Mouse (Mus musculus) Patski (cell line): ENCODE data around the gene Syn1. TPM values are rescaled to one million over a fixed set of nuclear protein-coding genes. Genes with fewer than 3 reads are reported as not detected.
A peak's percentile ranks its signal among the peaks of the same experiment; 100 is the strongest.

Source experiments
- ATAC-seq: fragments of 100-300 bp; one replicate; pipeline ENCODE4 v1.8.0; 2021
- CTCF ChIA-PET: fragments of 350-600 bp; sonication (Branson Sonifier 250); formaldehyde crosslinking; loops from one replicate; lab custom pipeline; 2022; ENCODE audit warnings: inconsistent platforms; lab: Charles Lee
- POLR2A ChIA-PET: fragments of 350-600 bp; sonication (Branson Sonifier 250); formaldehyde crosslinking; loops from one replicate; lab custom pipeline; 2022; ENCODE audit warnings: antibody characterized with exemption, inconsistent platforms; lab: Charles Lee
- DNase-seq: peaks from one replicate; pipeline ENCODE4 v3.0.0-alpha.2; 2011; ENCODE audit warnings: low read depth, low spot score
- H3K27me3 ChIP-seq: fragments of 371-371 bp; one replicate; pipeline ENCODE4 v1.5.1; 2021
- CTCF ChIP-seq: fragments of 100-300 bp; IDR thresholded peaks from one replicate; pipeline ENCODE4 v1.5.1; 2021
- in situ Hi-C: fragments of 300-500 bp; cut with MboI; formaldehyde crosslinking; loops from 3 replicates; pipeline ENCODE4 v1.11.1; 2018; ENCODE audit warnings: low pct_unique_long_range_greater_than_20kb, mixed read lengths
- polyA plus RNA-seq: library from polyadenylated mRNA; unstranded; gene quantifications from one replicate; pipeline ENCODE4 v1.2.3, GENCODE M21; 2021

Syn1 gene
- polyA plus RNA-seq, 1 experiment from 2014 or later, result 9.4 TPM

DNA sequence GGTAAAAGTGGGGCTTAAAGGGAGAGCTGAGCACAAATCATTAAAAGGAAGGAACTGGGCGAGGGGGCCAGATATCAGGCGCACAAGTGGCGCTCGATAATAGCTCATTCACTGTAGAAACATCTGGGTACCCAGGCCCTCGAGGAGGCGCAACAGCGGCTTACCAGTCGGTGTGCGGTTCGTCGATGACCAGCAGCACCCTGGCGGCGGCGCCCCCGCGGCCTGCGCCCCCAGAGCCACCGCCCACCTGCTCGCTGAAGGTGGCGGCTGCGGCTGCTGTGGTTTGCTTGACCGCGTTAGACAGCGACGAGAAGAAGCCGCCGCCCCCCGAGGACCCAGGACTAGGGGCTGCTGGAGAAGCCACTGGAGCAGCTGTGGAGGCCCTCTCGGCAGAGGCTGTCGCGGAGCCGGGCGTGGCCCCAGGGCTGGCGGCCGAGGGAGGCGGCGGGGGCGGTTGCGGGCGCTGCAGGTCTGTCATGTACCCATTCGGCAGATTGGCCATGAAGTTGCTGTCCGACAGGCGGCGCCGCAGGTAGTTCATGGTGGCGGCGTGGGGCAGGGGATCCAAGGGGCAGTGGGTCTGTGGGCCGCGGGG, 458 bp downstream of the Syn1 start:
- ChIA-PET POLR2A (no interaction called here), CTCF (no interaction called here)
- H3K27me3 ChIP-seq, result peaks cover 11% of the 10 kb centered on the region
- in situ Hi-C loops, result no loop called here
- ATAC-seq, result peak; percentile 12
- no peak for TF ChIP-seq CTCF
- DNase-seq, result no peak

DNA sequence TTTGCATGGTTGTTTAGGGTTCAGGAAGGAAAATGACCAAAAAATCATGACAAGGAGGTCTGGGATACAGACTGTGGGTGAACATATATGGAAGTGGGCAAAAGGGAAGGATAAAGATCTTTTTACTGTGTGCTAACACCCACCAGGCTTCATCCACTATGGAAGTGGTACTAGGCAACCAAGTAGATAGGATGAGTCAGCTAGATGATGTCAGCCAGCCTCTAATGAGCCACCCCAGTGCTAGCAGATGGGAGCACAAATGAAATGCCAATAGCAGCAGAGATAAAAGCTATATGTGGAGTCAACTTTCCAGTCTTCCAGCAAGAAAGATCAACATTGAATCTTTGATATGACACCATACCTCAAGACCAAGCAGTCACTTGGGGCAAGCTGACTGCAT, 5.7 kb downstream of the Syn1 start:
- TF ChIP-seq CTCF, result no peak
- in situ Hi-C loops, result no loop called here
- ATAC-seq (no peak), DNase-seq (no peak)
- ChIA-PET POLR2A (no interaction called here), CTCF (interaction anchor here (1.7 kb wide), 1 partner anchor 31 kb away, joined by 6 read pairs; no protein-coding TSS in a partner anchor)
- no peaks in the 10 kb centered on the region for H3K27me3 ChIP-seq

DNA sequence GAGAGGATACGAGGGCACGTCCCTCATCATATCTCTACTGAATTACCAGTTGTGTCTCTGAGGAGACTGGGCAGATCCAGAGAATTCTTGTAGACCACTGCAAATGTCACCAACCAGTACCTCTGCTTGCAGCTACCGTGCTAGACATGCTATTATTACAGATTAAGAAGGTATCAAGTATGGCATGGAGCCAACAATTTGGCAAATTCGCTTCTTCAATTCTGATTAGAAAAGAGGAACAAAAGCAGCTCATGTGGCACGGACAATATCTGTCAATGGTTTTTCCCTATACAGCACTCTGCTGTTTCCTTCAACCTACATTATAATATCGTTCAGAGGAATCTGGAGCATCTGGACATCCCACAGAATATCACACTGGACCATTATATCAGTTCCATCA, 7.1 kb downstream of the Syn1 start:
- ChIA-PET CTCF (interaction anchor here (1.7 kb wide), 1 partner anchor 32 kb away, joined by 6 read pairs; no protein-coding TSS in a partner anchor), POLR2A (no interaction called here)
- in situ Hi-C loops, result no loop called here
- DNase-seq (no peak), ATAC-seq (no peak)
- H3K27me3 ChIP-seq, result peaks cover 4% of the 10 kb centered on the region
- no peak for TF ChIP-seq CTCF

DNA sequence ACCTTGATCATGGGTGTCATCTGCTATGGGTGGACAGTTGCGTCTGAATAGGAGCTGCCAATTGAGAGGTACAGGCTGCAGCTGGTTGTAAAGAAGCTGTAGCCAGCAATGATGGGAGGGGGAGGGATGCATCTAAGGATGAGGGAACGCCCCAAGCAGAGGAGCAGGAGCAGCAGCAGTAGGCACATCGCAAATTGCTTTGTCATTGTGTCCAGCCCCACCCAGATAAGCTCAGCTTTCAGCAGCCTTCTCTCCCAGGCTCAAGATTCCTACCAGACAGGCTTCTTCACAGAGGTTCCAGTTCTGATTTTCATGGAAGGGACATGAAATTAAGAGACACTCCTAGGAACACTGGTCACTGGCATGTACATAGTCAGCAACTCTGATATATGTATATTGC, 10.7 kb downstream of the Syn1 start:
- peaks cover 4% of the 10 kb centered on the region for H3K27me3 ChIP-seq
- ChIA-PET CTCF (no interaction called here), POLR2A (no interaction called here)
- ATAC-seq (no peak), DNase-seq (no peak)
- in situ Hi-C loops, result no loop called here
- TF ChIP-seq CTCF, result no peak

- ATAC-seq (no peak), DNase-seq (no peak)
These were observed 45.6 kb downstream of the Syn1 start for GRCm38 (mm10) chrX:20875241-20875640.

GRCm38 (mm10) chrX:20872928-20873500, 47.8 kb downstream of the Syn1 start:
- TF ChIP-seq CTCF, result no peak
- DNase-seq (no peak), ATAC-seq (no peak)
- in situ Hi-C loops, result no loop called here
- POLR2A ChIA-PET, result no interaction called here
- CTCF ChIA-PET, result no interaction called here
- peaks cover 5% of the 10 kb centered on the region for H3K27me3 ChIP-seq

More at GRCm38 (mm10) chrX:20875241-20875640, 45.6 kb downstream of the Syn1 start:
- POLR2A ChIA-PET, result no interaction called here
- CTCF ChIA-PET, result no interaction called here
- peaks cover 5% of the 10 kb centered on the region for H3K27me3 ChIP-seq
- TF ChIP-seq CTCF, result no peak
- in situ Hi-C loops, result no loop called here

DNA sequence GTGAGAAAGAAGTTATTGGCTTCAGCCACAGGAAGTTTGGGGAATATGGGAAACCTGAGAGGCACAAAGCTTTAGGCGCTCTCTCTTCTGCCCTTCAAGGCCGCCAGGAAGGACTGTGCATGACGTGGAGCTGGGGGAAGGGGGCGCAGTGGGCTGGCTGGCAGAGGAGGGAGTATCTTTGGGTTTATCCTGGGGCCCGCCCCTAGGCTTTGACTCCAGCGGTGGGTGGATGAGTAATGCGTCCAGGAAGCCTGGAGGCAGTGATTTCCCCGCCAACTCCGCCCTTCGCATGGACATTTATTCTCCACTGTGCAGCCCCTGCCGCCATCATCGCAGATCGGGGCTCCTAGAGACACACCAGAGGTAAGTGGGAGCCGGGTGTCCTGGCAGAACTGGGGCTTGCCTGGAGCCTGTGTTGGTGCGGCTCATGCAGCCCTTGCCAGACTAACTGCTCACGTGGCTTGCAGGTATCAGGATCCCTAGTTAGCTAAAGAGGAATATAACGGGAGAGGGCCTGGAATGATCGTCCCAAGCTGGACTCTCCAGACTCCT, 50.8 kb downstream of the Syn1 start, which contains the start of gene Timp1:
Gene Timp1, plus strand, starts transcription at position 205 of the 552 bp plus-strand sequence.
- POLR2A ChIA-PET, result no interaction called here
- peaks cover 5% of the 10 kb centered on the region for H3K27me3 ChIP-seq
- no peak for TF ChIP-seq CTCF
- CTCF ChIA-PET, result interaction anchor here (1.7 kb wide), 1 partner anchor 72 kb away, joined by 5 read pairs; no protein-coding TSS in a partner anchor
- DNase-seq (peak; percentile 42), ATAC-seq (peak; percentile 94)
- in situ Hi-C loops, result no loop called here

- CTCF ChIA-PET, result interaction anchor here (1.7 kb wide), 1 partner anchor 73 kb away, joined by 5 read pairs; no protein-coding TSS in a partner anchor
- ATAC-seq (peak; percentile 24), DNase-seq (no peak)
- POLR2A ChIA-PET, result no interaction called here
- TF ChIP-seq CTCF, result no peak
- in situ Hi-C loops, result no loop called here
- peaks cover 5% of the 10 kb centered on the region for H3K27me3 ChIP-seq
These were observed 51.6 kb downstream of the Syn1 start for GRCm38 (mm10) chrX:20869203-20869602.

- DNase-seq, result no peak
- no peaks in the 10 kb centered on the region for H3K27me3 ChIP-seq
- ATAC-seq, result no peak
- ChIA-PET POLR2A (no interaction called here), CTCF (no interaction called here)
- no peak for TF ChIP-seq CTCF
- in situ Hi-C loops, result no loop called here
These were observed 52.7 kb downstream of the Syn1 start for GRCm38 (mm10) chrX:20868091-20868490.

DNA sequence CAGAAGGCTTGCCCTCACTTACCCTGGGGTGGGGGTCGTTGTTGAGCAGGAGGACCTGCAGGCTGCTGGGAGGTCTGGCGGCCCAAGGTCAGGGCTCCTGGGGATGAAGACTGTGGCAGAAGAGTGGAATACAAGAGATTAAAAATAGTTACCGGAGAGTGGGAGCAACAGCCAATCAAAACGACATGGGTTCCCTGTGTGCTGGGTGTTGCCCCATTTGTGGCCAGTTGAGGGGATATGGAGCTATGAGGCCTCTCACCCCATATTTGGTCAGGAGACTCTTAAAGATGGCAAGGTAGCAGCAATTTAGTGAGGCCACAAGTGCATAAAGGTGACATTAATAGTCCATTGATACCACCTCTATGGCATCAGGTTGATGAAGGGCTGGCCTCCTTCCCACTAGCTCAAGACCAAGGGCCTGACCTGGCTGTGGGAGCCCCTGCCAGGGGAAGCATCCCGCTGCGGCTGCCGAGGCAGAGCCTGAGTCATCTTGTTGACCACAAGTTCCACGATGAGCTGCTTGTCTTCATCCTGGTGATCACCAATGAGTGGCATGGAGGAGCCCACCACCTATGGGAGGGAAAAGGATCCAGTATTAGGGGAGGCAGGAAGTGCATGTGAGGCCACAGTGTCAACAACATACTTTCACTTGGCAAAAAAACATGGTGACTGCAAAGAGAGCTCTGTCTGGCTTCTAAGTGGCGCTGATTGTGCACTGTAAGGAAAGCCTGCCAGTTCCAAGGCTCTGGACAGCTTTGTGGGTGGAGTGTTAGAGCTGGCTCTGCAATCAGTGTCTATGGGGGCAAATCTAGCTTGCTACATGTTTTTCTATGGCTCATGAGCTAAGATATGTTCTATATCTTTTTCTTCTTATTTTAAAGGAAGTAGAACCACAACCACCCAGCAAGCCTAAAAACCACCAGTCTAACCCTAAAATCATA, 57.4 kb downstream of the Syn1 start:
- no peaks in the 10 kb centered on the region for H3K27me3 ChIP-seq
- peak; percentile 40 for ATAC-seq
- CTCF ChIA-PET, result interaction anchor here (1.6 kb wide), 1 partner anchor 34 kb away, joined by 7 read pairs; no protein-coding TSS in a partner anchor
- POLR2A ChIA-PET, result no interaction called here
- TF ChIP-seq CTCF, result no peak
- no peak for DNase-seq
- in situ Hi-C loops, result no loop called here
